Mouse (Mus musculus) limb, embryonic 11.5 days (tissue): ENCODE measurements around the gene Map1s. TPM values are rescaled to one million over a fixed set of nuclear protein-coding genes. Genes with fewer than 3 reads are reported as not detected.

ENCODE experiments used
- ATAC-seq: fragments of 200-750 bp; cut with Nextera tagmentation; 2 replicates; pipeline ENCODE4 v1.8.0; 2017; ENCODE audit warnings: low read depth; ENCODE audit not compliant: insufficient number of reproducible peaks, low FRiP score, low TSS enrichment
- DNase-seq: peaks from one replicate; pipeline ENCODE4 v3.0.0-alpha.2; 2015; ENCODE audit warnings: low spot score
- H3K27ac ChIP-seq: fragments of 300-500 bp; sonication (generic); replicated peaks from 2 replicates; pipeline ENCODE4 v1.5.1; 2014; ENCODE audit warnings: low read depth, mild to moderate bottlenecking, low read length
- H3K27me3 ChIP-seq: fragments of 300-500 bp; sonication (generic); 2 replicates; pipeline ENCODE4 v1.6.1; 2014; ENCODE audit warnings: mild to moderate bottlenecking, low read length, mixed read lengths; ENCODE audit not compliant: control insufficient read depth, insufficient read depth
- H3K36me3 ChIP-seq: fragments of 300-500 bp; sonication (generic); 2 replicates; pipeline ENCODE4 v1.6.1; 2014; ENCODE audit warnings: mild to moderate bottlenecking, low read length, moderate library complexity, mixed read lengths; ENCODE audit not compliant: control insufficient read depth, insufficient read depth
- H3K4me1 ChIP-seq: fragments of 300-500 bp; sonication (generic); 2 replicates; pipeline ENCODE4 v1.6.1; 2014; ENCODE audit warnings: low read length, mixed read lengths; ENCODE audit not compliant: control insufficient read depth, insufficient read depth
- H3K4me2 ChIP-seq: fragments of 300-500 bp; sonication (generic); 2 replicates; pipeline ENCODE4 v1.6.1; 2014; ENCODE audit warnings: low read depth, mild to moderate bottlenecking, moderate library complexity; ENCODE audit not compliant: severe bottlenecking
- H3K4me3 ChIP-seq: fragments of 300-500 bp; sonication (generic); 2 replicates; pipeline ENCODE4 v1.5.1; 2014; ENCODE audit warnings: low read depth, low read length
- H3K9ac ChIP-seq: fragments of 300-500 bp; sonication (generic); 2 replicates; pipeline ENCODE4 v1.6.1; 2014; ENCODE audit warnings: mild to moderate bottlenecking, low read length
- H3K9me3 ChIP-seq: fragments of 300-500 bp; sonication (generic); 2 replicates; pipeline ENCODE4 v1.6.1; 2016; ENCODE audit warnings: low read length; ENCODE audit not compliant: control insufficient read depth
- WGBS: fragments of 180-500 bp; shearing (Covaris S2); extraction: QIAGEN DNeasy Blood & Tissue Kit; methylation state at CpG from one replicate; pipeline ENCODE4 v1.1.7; 2014; 5-methylcytosine and 5-hydroxymethylcytosine counted together
- polyA plus RNA-seq: library from polyadenylated mRNA; unstranded; fragments of >200 nt; fragmentation: Nextera tagmentation; extraction: Ambion mirVana; gene quantifications from 2 replicates; pipeline ENCODE4 v1.2.1, GENCODE M21; 2014

Map1s gene
- polyA plus RNA-seq, 1 experiment from 2014 or later: 42.3 TPM

DNA sequence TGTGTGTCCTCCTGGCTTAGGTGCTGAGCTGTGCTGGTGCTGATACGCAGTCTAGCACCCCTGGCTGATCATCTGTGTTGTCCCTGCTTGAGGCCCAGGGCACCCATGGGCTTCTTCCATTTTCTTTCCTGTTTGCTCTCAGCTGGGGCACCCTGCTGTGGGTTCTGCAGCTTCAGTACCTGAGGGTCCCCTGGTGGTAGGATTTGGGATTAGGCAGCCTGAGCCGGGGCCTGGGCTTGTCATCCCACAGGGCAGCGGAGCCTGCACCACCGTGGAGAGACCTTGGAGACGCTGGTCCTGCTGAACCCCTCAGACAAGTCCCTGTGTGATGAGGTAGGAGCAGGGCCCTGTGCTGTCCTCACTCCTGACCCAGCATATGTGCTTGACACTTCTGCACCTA is 5.9 kb downstream of the Map1s start:
- DNase-seq (no peak), ATAC-seq (no peak)
- Histone ChIP-seq H3K9ac (no peak overlapping the region), H3K4me2 (no peak overlapping the region), H3K27me3 (no peaks in the 10 kb centered on the region), H3K4me1 (peaks cover 5% of the 10 kb centered on the region), H3K4me3 (no peak overlapping the region), H3K36me3 (peaks cover 38% of the 10 kb centered on the region), H3K9me3 (no peaks in the 10 kb centered on the region), H3K27ac (no peak overlapping the region)
- WGBS: 87% methylated on average over 5 of the region's 5 CpGs

DNA sequence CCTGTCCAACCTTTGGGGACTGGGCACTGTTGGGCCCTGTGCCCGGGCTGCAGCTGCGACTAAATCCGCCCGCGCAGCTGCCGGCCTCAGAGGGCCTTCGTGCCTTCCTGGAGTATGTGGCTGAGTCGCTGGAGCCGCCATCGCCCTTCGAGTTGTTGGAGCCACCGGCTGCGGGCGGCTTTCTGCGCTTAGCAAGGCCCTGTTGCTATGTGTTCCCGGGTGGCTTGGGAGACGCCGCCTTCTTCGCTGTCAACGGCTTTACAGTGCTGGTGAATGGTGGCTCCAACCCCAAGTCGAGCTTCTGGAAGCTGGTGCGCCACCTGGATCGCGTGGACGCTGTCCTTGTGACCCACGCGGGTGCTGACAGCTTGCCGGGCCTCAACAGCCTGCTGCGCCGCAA is 7.2 kb downstream of the Map1s start:
- Histone ChIP-seq H3K4me3 (no peak overlapping the region), H3K9ac (no peak overlapping the region), H3K36me3 (peaks cover 44% of the 10 kb centered on the region), H3K27ac (no peak overlapping the region), H3K9me3 (no peaks in the 10 kb centered on the region), H3K27me3 (no peaks in the 10 kb centered on the region), H3K4me1 (no peaks in the 10 kb centered on the region), H3K4me2 (no peak overlapping the region)
- no peak for ATAC-seq
- 91% methylated on average over 30 of the region's 30 CpGs for WGBS
- DNase-seq: no peak

DNA sequence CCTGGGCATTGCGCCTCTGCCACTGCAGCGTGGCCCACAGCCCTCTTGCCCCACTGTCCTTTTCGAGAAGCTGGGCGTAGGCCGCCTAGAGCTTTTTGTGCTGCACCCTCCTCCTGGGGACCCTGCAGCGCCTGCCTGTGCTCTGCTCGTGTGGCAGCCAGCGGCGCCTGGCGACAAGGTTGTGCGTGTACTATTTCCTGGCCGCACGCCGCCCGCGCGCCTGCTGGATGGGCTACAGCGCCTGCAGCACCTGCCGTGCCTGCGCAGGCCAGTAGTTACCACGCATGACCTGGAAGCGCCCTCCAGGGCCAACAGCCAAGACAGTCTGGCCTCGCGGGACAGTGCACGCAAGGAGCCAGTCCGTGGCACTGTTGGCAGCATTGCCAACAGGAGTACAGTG is 7.8 kb downstream of the Map1s start:
- Histone ChIP-seq H3K4me1 (no peaks in the 10 kb centered on the region), H3K27me3 (no peaks in the 10 kb centered on the region), H3K9ac (no peak overlapping the region), H3K4me3 (no peak overlapping the region), H3K4me2 (no peak overlapping the region), H3K27ac (no peak overlapping the region), H3K9me3 (no peaks in the 10 kb centered on the region), H3K36me3 (peaks cover 46% of the 10 kb centered on the region)
- 93% methylated on average over 26 of the region's 26 CpGs for WGBS
- DNase-seq (no peak), ATAC-seq (no peak)

DNA sequence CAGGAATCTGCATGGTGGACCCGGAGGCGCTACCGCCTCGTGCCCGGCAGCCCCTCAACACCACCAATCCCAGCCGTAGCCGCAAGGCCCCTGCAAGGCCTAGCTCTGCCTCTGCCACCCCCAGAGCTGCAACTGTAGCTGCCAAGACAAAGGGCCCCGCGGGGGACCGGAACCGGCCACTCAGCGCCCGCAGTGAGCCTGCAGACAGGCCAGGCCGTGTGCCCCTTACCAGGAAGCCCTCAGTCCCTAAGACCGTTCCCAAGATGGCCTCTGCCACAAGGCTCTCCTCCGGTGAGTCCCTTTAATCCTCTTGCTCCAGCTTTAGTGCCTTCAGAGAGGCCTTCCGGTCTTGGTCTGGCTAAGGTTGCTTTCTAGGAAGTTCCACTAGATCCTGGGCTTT is 9.0 kb downstream of the Map1s start:
- H3K27ac ChIP-seq: no peak overlapping the region
- no peak overlapping the region for H3K4me2 ChIP-seq
- no peak overlapping the region for H3K4me3 ChIP-seq
- H3K27me3 ChIP-seq: no peaks in the 10 kb centered on the region
- no peaks in the 10 kb centered on the region for H3K9me3 ChIP-seq
- no peaks in the 10 kb centered on the region for H3K4me1 ChIP-seq
- WGBS: 95% methylated on average over 17 of the region's 17 CpGs
- DNase-seq (no peak), ATAC-seq (no peak)
- peaks cover 50% of the 10 kb centered on the region for H3K36me3 ChIP-seq
- no peak overlapping the region for H3K9ac ChIP-seq

DNA sequence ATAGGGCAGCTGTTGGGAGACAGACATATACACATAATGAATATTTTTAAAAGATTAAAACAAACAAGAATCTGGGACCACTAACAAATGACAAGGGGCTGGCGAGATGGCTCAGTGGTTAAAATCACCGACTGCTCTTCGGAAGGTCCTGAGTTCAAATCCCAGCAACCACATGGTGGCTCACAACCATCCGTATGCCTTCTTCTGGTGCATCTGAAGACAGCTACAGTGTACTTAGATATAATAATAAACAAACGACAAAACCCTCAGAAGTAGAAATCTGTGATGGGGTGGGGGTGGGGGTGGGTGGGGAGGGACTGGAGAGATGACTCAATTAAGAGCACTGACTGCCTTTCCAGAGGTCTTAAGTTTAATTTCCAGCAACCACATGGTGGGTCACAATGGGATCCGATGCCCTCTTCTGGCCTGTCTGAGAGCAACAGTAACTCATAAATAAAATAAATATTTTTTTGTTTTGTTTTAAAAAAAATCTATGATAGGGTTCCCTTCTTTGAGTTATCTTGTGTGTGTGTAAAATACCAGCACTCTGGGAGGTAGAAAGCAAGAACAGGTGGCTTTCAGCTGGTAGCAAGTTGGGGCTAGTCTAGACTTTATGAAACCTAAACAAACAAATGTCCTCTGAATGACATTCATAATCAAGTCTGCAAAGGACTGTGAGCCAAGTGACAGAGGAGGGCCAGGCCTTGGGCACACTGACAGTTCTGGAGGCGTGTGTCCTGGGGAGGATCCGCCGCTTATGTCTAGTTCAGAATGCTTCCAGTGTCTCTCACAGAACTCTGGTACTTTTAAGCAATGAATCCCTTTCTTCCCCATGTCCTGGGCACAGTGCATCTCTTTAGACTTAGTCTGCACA is 14.6 kb downstream of the Map1s start:
- no peaks in the 10 kb centered on the region for H3K4me1 ChIP-seq
- H3K9me3 ChIP-seq: no peaks in the 10 kb centered on the region
- H3K27me3 ChIP-seq: no peaks in the 10 kb centered on the region
- H3K4me2 ChIP-seq: no peak overlapping the region
- ATAC-seq (no peak), DNase-seq (no peak)
- H3K4me3 ChIP-seq: no peak overlapping the region
- no peak overlapping the region for H3K27ac ChIP-seq
- peaks cover 24% of the 10 kb centered on the region for H3K36me3 ChIP-seq
- no peak overlapping the region for H3K9ac ChIP-seq
- WGBS: 89% methylated on average over 9 of the region's 9 CpGs

DNA sequence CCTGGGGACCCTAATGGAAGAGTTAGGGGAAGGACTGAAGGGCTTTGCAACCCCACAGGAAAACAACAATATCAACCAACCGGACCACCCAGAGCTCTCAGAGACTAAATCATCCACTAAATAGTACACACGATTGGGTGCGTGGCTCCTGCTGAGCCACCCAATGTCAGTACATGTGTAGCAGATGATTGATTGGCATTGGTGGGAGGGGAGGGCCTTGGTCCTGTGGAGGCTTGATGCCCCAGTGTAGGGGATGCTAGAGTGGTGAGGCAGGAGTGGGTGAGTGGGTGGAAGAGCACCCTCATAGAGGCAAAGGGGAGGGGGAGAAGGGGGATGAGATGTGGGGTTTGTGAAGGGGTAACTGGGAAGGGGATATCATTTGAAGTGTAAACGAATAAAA is 18.4 kb downstream of the Map1s start:
- WGBS: 86% methylated on average over 4 of the region's 4 CpGs
- Histone ChIP-seq H3K27ac (no peak overlapping the region), H3K4me3 (no peak overlapping the region)

DNA sequence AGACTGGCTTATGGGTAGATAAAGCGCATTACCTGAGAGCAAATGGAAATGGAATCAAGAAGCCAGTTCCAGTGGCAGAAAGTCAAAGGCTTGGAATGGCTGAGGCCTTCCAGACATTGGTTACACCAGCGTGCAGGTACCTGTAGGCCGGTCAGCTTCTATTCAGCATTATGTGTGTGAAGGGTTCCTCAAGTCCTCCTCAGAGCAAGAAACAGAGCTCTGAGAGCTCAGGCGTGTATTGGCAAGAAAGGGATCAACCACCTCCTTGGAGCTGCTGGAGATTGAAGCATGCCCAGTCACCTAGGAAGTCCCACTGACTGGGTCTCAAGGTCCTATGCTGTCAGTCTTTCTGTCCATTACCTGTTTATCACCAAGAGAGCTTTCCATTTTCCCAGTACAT is 20.0 kb downstream of the Map1s start:
- DNase-seq (no peak), ATAC-seq (no peak)
- Histone ChIP-seq H3K27ac (no peak overlapping the region), H3K4me1 (no peaks in the 10 kb centered on the region), H3K4me2 (no peak overlapping the region), H3K27me3 (no peaks in the 10 kb centered on the region), H3K9me3 (no peaks in the 10 kb centered on the region), H3K9ac (no peak overlapping the region), H3K4me3 (no peak overlapping the region), H3K36me3 (peaks cover 6% of the 10 kb centered on the region)
- WGBS: 94% methylated on average over 4 of the region's 4 CpGs

More for the DNA sequence above, 18.4 kb downstream of the Map1s start:
- Histone ChIP-seq H3K9me3 (no peaks in the 10 kb centered on the region), H3K4me2 (no peak overlapping the region), H3K36me3 (peaks cover 6% of the 10 kb centered on the region), H3K27me3 (no peaks in the 10 kb centered on the region), H3K9ac (no peak overlapping the region), H3K4me1 (no peaks in the 10 kb centered on the region)
- no peak for ATAC-seq
- DNase-seq: no peak

DNA sequence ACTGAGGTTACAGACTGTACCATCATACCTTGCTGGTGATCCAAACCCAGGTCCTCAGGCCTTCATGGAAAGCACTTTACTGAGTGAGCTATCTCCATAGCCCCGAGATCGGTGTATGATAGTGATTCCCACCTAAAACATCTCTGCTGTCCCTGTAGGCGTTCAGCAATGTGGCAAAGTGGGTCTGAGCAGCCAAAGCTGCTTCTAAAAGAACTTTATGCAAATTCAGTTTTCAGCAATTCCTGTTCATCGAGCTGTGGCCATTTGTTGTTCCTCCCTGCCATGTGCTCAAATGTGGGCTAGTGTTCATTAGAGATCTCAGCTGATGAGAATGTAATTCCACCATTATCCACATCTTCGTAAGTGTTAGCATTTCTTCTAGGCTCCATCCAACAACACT is 20.7 kb downstream of the Map1s start:
- no peak overlapping the region for H3K4me2 ChIP-seq
- no peaks in the 10 kb centered on the region for H3K9me3 ChIP-seq
- no peak overlapping the region for H3K4me3 ChIP-seq
- no peak for ATAC-seq
- H3K36me3 ChIP-seq: peaks cover 2% of the 10 kb centered on the region; the same call in 1 of the 2 replicates
- H3K27ac ChIP-seq: no peak overlapping the region
- H3K27me3 ChIP-seq: no peaks in the 10 kb centered on the region
- DNase-seq: no peak
- 87% methylated on average over 5 of the region's 5 CpGs for WGBS
- no peak overlapping the region for H3K9ac ChIP-seq
- no peaks in the 10 kb centered on the region for H3K4me1 ChIP-seq

DNA sequence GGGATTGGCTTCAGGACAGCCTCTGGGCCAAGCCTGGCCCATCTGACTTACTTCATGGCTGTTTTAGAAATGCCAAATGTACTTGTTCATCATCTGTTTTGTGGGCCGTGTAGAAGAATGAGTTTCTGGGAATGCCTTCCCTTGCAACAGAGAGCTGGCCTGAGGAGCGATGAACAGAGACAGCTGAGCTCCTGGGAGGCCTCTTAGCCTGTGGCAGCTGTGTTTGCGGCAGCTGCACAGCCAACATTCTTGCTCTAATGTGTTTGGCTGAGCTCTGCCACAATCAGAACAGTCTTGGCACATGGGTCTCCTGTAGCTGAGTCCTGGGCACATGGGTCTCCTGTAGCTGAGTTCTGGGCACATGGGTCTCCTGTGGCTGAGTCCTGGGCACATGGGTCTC is 22.4 kb downstream of the Map1s start:
- Histone ChIP-seq H3K4me1 (no peaks in the 10 kb centered on the region), H3K4me2 (no peak overlapping the region), H3K27ac (no peak overlapping the region), H3K36me3 (peaks cover 2% of the 10 kb centered on the region; the same call in 1 of the 2 replicates), H3K4me3 (no peak overlapping the region), H3K9ac (no peak overlapping the region), H3K27me3 (no peaks in the 10 kb centered on the region), H3K9me3 (no peaks in the 10 kb centered on the region)
- 89% methylated on average over 3 of the region's 3 CpGs for WGBS
- DNase-seq (no peak), ATAC-seq (no peak)
